Mouse (Mus musculus): ENCODE data around the gene F930015N05Rik. TPM values are rescaled to one million over a fixed set of nuclear protein-coding genes. Genes with fewer than 3 reads are reported as not detected.

The F930015N05Rik gene
- polyA plus RNA-seq, 1 experiment: 0.60 TPM

DNA sequence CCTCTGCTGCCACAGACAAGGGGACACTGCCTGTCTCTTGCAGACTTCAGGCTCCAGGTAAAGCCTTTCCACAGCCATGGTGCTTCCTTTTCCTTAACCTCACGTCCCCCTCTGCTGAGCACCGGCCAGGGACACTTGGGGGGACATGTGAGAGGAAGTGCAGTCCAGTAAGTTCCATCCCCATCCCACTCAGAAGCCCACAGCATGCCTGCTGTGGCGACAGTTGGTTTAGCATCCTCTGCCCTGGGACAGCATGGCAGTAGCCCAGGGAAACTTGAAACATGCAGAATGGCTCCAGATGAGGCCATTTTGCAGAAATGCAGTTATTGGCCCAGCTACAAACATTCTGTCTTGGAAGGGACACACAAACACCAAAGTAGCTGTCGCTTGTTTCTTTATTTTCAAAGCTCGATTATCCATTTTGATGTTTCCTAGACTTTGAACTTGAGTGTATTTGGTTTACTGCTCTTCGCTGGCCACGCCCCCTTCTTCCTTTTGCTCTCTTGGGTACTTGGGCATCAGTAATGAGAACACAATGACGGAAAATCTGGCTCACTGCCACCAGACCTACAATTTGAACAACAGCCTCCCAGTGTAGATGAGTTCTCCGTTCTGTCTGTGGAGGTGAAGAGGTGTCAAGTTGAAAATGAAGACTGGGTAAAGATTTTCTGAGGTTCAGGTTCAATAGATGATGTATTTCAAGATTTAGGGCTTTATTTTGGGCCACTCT, 12.3 kb upstream of the F930015N05Rik start:
- TF ChIP-seq MAX (IDR thresholded peaks at IDR 0.05) (no peak), USF1 (IDR thresholded peaks at IDR 0.05; ENCODE audit: low read depth) (no peak), CEBPB (IDR thresholded peaks at IDR 0.05; ENCODE audit: low read depth) (no peak), FOSL1 (IDR thresholded peaks at IDR 0.05; ENCODE audit: insufficient read depth, low read length, poor library complexity, severe bottlenecking) (no peak), MYOG (IDR thresholded peaks at IDR 0.05; ENCODE audit: control insufficient read depth, extremely low read depth, insufficient read length) (no peak), MYOD1 (IDR thresholded peaks at IDR 0.05; ENCODE audit: control insufficient read depth, insufficient read length, low read depth) (no peak), CTCF (IDR thresholded peaks at IDR 0.05; ENCODE audit: control insufficient read depth, insufficient read depth, insufficient read length) (no peak)
- H3K36me3 ChIP-seq (ENCODE audit: control insufficient read depth, insufficient read depth): no peaks in the 10 kb centered on the region
- H3K27me3 ChIP-seq (ENCODE audit: control insufficient read depth, insufficient read depth, insufficient read length): no peaks in the 10 kb centered on the region
- no peak overlapping the region for H3K4me3 ChIP-seq (ENCODE audit: insufficient read depth, poor library complexity, severe bottlenecking)
- H3K79me2 ChIP-seq (ENCODE audit: control insufficient read depth, insufficient read depth): no peaks in the 10 kb centered on the region
- no peak overlapping the region for H3ac ChIP-seq (ENCODE audit: control insufficient read depth, insufficient read length, low read depth)
- H3K79me3 ChIP-seq (ENCODE audit: low read depth): peaks cover 2% of the 10 kb centered on the region

DNA sequence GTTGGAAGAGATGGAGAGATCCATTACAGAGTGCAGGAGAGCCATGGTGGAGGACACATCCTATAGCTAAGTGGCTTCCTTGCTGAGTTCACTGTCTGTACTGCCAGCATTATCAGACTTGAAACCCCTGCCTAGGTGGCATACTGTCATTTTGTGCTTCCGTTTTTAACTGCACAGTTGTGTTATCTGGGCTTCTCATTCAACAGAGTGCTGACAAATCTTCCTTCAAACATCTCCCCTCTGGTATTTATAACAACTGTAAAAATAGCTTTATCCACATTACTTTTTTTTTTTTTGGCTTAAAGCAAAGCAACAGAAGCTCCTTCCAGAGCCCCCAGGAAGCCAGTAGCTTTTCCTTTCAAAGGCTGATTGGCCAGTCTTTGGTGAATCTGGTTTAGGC, 8.8 kb upstream of the F930015N05Rik start:
- H3K79me2 ChIP-seq (ENCODE audit: control insufficient read depth, insufficient read depth): peaks cover 6% of the 10 kb centered on the region
- TF ChIP-seq MYOD1 (IDR thresholded peaks at IDR 0.05; ENCODE audit: control insufficient read depth, insufficient read length, low read depth): no peak
- no peak for TF ChIP-seq CEBPB (IDR thresholded peaks at IDR 0.05; ENCODE audit: low read depth)
- no peak for TF ChIP-seq MAX (IDR thresholded peaks at IDR 0.05)
- no peak for TF ChIP-seq FOSL1 (IDR thresholded peaks at IDR 0.05; ENCODE audit: insufficient read depth, low read length, poor library complexity, severe bottlenecking)
- no peaks in the 10 kb centered on the region for H3K36me3 ChIP-seq (ENCODE audit: control insufficient read depth, insufficient read depth)
- H3K4me3 ChIP-seq (ENCODE audit: insufficient read depth, poor library complexity, severe bottlenecking): no peak overlapping the region
- H3K79me3 ChIP-seq (ENCODE audit: low read depth): no peaks in the 10 kb centered on the region
- no peak overlapping the region for H3ac ChIP-seq (ENCODE audit: control insufficient read depth, insufficient read length, low read depth)
- no peaks in the 10 kb centered on the region for H3K27me3 ChIP-seq (ENCODE audit: control insufficient read depth, insufficient read depth, insufficient read length)

DNA sequence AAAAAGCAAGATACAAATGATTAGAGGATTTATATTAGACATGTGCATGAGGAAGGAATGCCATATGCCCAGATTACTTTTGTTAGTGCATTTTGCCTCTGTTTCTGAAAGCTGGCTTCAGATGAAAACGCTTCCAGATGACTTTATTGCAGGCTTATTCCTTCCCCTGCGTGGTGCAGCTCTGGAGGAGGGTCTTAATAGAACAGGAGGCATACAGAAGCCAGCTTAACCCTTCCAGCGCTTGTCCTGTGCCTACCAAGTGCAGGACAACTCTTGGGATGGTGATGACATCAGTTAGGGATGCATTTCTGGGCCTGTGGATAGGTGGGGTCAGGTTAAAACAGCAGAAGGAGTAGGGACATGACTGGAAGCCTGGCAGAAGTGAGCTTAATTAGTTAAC, 6.2 kb upstream of the F930015N05Rik start:
- H3ac ChIP-seq (ENCODE audit: control insufficient read depth, insufficient read length, low read depth): no peak overlapping the region
- H3K4me3 ChIP-seq (ENCODE audit: insufficient read depth, poor library complexity, severe bottlenecking): no peak overlapping the region
- H3K79me3 ChIP-seq (ENCODE audit: low read depth): peaks cover under 1% of the 10 kb centered on the region
- H3K36me3 ChIP-seq (ENCODE audit: control insufficient read depth, insufficient read depth): peaks cover 3% of the 10 kb centered on the region
- no peak for TF ChIP-seq FOSL1 (IDR thresholded peaks at IDR 0.05; ENCODE audit: insufficient read depth, low read length, poor library complexity, severe bottlenecking)
- H3K79me2 ChIP-seq (ENCODE audit: control insufficient read depth, insufficient read depth): peaks cover 14% of the 10 kb centered on the region
- no peaks in the 10 kb centered on the region for H3K27me3 ChIP-seq (ENCODE audit: control insufficient read depth, insufficient read depth, insufficient read length)

DNA sequence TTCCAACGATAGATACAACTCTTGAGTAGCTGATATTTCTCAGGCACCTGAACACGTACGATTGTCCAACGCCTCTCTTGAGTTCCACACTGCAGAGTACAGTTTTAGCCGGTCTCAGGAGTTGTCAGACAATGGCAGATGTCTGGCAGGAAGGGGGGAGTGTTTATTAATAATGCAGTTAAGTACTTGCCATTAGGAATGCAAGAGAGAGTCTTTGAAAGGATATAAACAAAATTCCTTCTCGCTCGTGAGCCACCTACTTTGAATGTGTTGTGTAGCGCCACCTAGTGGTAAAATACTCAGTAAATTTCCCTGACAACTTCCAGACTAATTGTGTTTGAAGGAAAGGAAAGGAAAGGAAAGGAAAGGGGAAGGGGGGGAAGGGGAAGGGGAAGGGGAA, 5.7 kb upstream of the F930015N05Rik start:
- H3K36me3 ChIP-seq (ENCODE audit: control insufficient read depth, insufficient read depth): peaks cover 3% of the 10 kb centered on the region
- no peak overlapping the region for H3K4me3 ChIP-seq (ENCODE audit: insufficient read depth, poor library complexity, severe bottlenecking)
- H3ac ChIP-seq (ENCODE audit: control insufficient read depth, insufficient read length, low read depth): no peak overlapping the region
- no peaks in the 10 kb centered on the region for H3K27me3 ChIP-seq (ENCODE audit: control insufficient read depth, insufficient read depth, insufficient read length)
- TF ChIP-seq USF1 (IDR thresholded peaks at IDR 0.05; ENCODE audit: low read depth): no peak
- no peak for TF ChIP-seq MAX (IDR thresholded peaks at IDR 0.05)
- TF ChIP-seq CTCF (IDR thresholded peaks at IDR 0.05; ENCODE audit: control insufficient read depth, insufficient read depth, insufficient read length): no peak
- TF ChIP-seq MYOD1 (IDR thresholded peaks at IDR 0.05; ENCODE audit: control insufficient read depth, insufficient read length, low read depth): no peak
- H3K79me3 ChIP-seq (ENCODE audit: low read depth): peaks cover 5% of the 10 kb centered on the region
- peaks cover 20% of the 10 kb centered on the region for H3K79me2 ChIP-seq (ENCODE audit: control insufficient read depth, insufficient read depth)

DNA sequence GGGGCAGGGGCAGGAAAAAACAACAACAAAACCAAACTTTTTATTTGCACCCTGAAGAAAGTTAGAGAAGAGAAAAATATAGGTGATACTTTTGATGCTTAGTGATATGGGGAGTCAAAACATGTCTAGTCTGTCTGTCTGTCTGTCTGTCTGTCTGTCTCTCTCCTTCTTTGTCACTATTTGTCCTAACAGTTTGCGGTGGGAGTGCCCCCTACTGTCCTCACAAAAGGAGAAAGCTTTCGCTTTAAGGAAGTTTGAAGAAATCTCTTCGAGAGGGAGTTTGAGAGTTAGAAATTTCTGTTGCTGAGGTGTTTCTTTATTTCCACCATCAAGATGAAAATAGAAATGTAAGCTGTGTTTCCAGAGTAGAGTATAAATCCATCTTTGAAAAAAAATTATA, 2.5 kb upstream of the F930015N05Rik start:
- peaks cover 5% of the 10 kb centered on the region for H3K79me3 ChIP-seq (ENCODE audit: low read depth)
- H3ac ChIP-seq (ENCODE audit: control insufficient read depth, insufficient read length, low read depth): no peak overlapping the region
- H3K36me3 ChIP-seq (ENCODE audit: control insufficient read depth, insufficient read depth): peaks cover 3% of the 10 kb centered on the region
- no peaks in the 10 kb centered on the region for H3K27me3 ChIP-seq (ENCODE audit: control insufficient read depth, insufficient read depth, insufficient read length)
- no peak for TF ChIP-seq FOSL1 (IDR thresholded peaks at IDR 0.05; ENCODE audit: insufficient read depth, low read length, poor library complexity, severe bottlenecking)
- no peak for TF ChIP-seq MYOD1 (IDR thresholded peaks at IDR 0.05; ENCODE audit: control insufficient read depth, insufficient read length, low read depth)
- no peak for TF ChIP-seq USF1 (IDR thresholded peaks at IDR 0.05; ENCODE audit: low read depth)
- no peak for TF ChIP-seq MAX (IDR thresholded peaks at IDR 0.05)
- TF ChIP-seq MYOG (IDR thresholded peaks at IDR 0.05; ENCODE audit: control insufficient read depth, extremely low read depth, insufficient read length): no peak
- no peak for TF ChIP-seq CEBPB (IDR thresholded peaks at IDR 0.05; ENCODE audit: low read depth)
- no peak for TF ChIP-seq CTCF (IDR thresholded peaks at IDR 0.05; ENCODE audit: control insufficient read depth, insufficient read depth, insufficient read length)
- peaks cover 30% of the 10 kb centered on the region for H3K79me2 ChIP-seq (ENCODE audit: control insufficient read depth, insufficient read depth)
- H3K4me3 ChIP-seq (ENCODE audit: insufficient read depth, poor library complexity, severe bottlenecking): no peak overlapping the region

DNA sequence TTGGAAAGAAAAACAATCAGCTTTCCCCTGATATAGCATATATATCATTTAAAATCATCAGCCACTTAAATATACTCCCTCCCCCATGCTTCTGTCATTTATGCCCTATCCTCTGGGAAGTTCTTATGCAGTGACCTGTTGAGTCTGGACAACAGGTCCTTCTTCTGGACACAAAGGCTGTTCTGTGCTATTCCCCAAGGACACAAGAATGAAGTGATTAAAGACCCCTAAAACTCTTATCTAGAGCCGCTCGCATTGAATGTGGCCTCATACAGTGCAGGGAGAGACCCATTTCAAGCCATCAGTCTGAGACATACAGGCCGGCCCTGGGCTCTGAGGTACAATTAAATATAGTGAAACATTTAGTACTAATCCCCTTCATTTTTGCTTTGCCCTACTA, 1.3 kb upstream of the F930015N05Rik start:
- Histone ChIP-seq H3K79me3 (ENCODE audit: low read depth) (peaks cover 5% of the 10 kb centered on the region), H3K36me3 (ENCODE audit: control insufficient read depth, insufficient read depth) (peaks cover 3% of the 10 kb centered on the region), H3K4me3 (ENCODE audit: insufficient read depth, poor library complexity, severe bottlenecking) (no peak overlapping the region), H3ac (ENCODE audit: control insufficient read depth, insufficient read length, low read depth) (no peak overlapping the region), H3K27me3 (ENCODE audit: control insufficient read depth, insufficient read depth, insufficient read length) (no peaks in the 10 kb centered on the region), H3K79me2 (ENCODE audit: control insufficient read depth, insufficient read depth) (peaks cover 24% of the 10 kb centered on the region)
- TF ChIP-seq MYOD1 (IDR thresholded peaks at IDR 0.05; ENCODE audit: control insufficient read depth, insufficient read length, low read depth) (no peak), CTCF (IDR thresholded peaks at IDR 0.05; ENCODE audit: control insufficient read depth, insufficient read depth, insufficient read length) (no peak), CEBPB (IDR thresholded peaks at IDR 0.05; ENCODE audit: low read depth) (no peak), MYOG (IDR thresholded peaks at IDR 0.05; ENCODE audit: control insufficient read depth, extremely low read depth, insufficient read length) (no peak), USF1 (IDR thresholded peaks at IDR 0.05; ENCODE audit: low read depth) (no peak), MAX (IDR thresholded peaks at IDR 0.05) (no peak), FOSL1 (IDR thresholded peaks at IDR 0.05; ENCODE audit: insufficient read depth, low read length, poor library complexity, severe bottlenecking) (no peak)
